Mouse (Mus musculus): ENCODE measurements around the gene Isl1.
A peak's percentile ranks its signal among the peaks of the same experiment; 100 is the strongest.

Isl1 gene

DNA sequence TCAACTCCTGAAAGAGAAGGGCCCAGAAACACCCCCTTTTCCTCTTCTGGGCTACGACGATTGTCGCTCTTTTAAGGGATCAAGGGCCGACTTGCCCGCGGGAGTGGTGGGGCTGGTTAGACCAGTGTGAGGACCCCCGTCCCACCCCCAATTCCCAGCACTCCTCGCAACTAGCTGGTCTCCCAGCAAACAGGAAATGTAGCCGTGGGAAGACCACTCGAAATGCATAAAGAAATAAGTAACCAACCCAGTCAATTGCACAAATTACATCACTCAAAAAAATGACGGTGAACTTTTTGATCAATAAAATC lies 15.4 kb downstream of the Isl1 start:
- no peak for DNase-seq

DNA sequence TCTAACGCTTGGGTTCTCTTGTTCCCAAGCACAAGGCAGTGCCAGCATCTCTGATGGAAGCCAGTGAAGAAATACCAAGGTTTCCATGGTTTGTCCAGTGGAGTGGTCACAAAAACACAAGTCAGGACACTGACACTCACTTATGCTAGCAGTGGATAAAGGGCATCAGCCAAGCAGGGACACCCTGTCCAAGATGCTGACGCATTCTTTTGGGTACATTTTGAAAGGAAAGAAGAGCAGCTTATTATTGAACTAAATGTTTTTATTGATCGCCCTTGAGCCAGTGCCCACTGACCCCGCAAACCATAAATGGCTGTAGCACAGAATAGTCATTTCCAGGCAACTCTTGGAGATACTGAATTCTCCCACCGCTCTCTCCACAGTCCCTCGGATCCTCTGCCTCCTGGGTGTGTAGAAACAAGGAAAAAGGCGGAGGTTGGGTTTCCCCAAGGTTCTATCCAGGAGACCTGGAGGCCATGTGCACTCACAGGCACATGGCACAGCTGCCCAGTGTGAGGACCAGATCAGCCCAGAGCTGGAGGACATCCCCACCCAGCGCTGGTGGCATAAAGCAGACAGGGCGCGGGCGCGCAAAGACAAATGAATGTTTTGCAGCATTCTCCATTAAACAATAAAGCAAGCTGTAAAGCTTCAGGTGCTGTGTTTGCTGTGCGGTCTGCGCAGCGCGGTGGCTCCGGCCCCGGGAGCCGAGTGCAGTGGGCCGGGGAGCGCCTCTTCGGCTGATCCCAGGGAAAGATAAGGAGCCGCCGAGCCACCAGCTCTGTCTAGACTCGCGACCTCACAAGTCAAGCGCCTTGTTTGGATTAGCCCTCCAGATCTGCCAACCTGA lies 16.0 kb downstream of the Isl1 start:
- DNase-seq, result peak; percentile 47

DNA sequence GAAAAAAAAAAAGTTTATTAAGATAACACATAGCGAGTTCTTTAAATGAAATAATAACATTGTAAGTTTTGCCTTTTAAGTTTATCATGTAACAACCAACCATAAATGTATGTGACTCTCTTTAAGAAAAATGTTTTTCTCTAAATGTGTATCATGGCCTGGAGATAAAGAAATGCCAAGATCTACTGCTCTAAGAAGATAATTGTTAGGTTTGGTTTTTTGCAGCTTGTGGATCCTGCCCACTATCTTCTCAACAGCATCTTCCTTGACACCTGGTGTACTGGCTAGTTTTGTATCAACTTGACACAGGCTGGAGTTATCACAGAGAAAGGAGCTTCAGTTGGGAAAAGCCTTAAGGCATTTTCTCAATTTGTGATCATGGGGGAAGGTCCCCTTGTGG lies 19.8 kb downstream of the Isl1 start:
- DNase-seq, result no peak

DNA sequence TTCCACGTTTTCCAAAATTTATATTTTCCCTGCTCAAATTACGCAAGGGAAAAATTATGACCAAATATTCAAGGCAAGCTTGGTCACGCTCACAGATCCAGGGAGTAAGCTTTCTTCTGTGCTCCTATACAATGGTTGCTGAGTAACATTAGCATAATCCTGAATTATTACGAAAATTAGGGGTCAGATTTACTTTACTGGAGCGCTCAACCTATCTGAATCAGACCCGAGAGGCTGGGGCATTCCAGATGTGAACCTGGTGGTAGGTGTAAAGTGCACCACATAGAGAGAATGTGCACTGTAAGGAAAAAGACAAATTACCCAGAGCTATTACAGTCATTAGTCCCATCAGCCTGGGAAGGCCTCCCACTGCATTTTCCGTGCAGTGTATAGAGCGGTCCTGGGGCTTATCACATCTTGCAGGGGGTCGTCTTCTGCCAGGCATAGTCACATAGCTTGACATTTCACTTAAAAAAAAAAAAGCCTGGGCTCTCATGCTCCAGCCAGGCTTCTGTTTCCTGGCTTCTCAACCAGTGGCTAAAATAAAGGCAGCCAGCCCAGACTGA lies 30.2 kb downstream of the Isl1 start:
- DNase-seq, result no peak
